Mouse (Mus musculus): ENCODE measurements around the gene Myo9a. TPM values are rescaled to one million over a fixed set of nuclear protein-coding genes. Genes with fewer than 3 reads are reported as not detected.

Gene Myo9a
- polyA plus RNA-seq (2016; fragmentation: Nextera tagmentation; extraction: Ambion mirVana), result 10.9 and 11.7 TPM in 2 replicates

- Histone ChIP-seq H3K9me3 (replicated peaks) (no peaks in the 10 kb centered on the region), H3K4me3 (peak within 1 kb of the TSS; percentile 74), H3K27me3 (replicated peaks) (no peaks in the 10 kb centered on the region), H3K9ac (peak within 1 kb of the TSS; percentile 84), H3K36me3 (no peaks in the 10 kb centered on the region), H3K4me2 (peak within 1 kb of the TSS; percentile 93), H3K4me1 (replicated peaks) (peaks cover 9% of the 10 kb centered on the region), H3K27ac (ENCODE audit: poor library complexity, severe bottlenecking) (peak within 1 kb of the TSS; percentile 93)
- under 1% methylated on average over 59 of the region's 59 CpGs for WGBS
- ATAC-seq (ENCODE audit: insufficient number of reproducible peaks, low FRiP score), result peak; percentile 97
Observed at GRCm38 (mm10) chr9:59750267-59751065, at the start of gene Myo9a, which contains the start of gene Senp8. TSS of gene Myo9a (plus strand) at chr9:59750896. TSS of gene Senp8 (minus strand) at chr9:59750710.

DNA sequence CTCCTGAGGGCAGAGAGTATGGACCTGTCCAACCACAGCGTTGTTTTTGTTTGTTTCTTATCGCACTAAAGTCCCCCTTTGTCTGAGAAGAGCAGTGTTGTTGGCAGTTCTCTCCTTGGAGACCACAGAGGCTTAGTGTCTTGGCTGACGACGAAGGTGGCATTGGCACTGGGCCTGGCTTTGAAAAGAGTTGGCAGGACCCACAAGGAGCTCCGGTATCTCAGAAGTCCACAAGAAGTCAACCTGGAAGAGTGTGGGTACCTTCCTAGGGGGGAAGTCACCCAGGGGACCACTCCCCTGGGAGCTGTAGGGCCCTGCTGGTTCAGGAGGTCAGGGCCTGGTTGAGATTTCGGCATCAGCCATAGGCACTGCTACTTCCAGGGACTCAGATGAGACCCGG is 49.6 kb upstream of the Myo9a start:
- 78% methylated on average over 7 of the region's 7 CpGs for WGBS

GRCm38 (mm10) chr9:59703099-59703498 is 47.6 kb upstream of the Myo9a start:
- Histone ChIP-seq H3K4me2 (no peak overlapping the region), H3K27ac (ENCODE audit: poor library complexity, severe bottlenecking) (no peak overlapping the region), H3K27me3 (replicated peaks) (no peaks in the 10 kb centered on the region), H3K9me3 (replicated peaks) (no peaks in the 10 kb centered on the region), H3K36me3 (no peaks in the 10 kb centered on the region), H3K4me3 (no peak overlapping the region), H3K9ac (no peak overlapping the region), H3K4me1 (replicated peaks) (0 out of 2 replicates have a peak, but pooled peaks cover 3% of the 10 kb centered on the region)
- 71% methylated on average over 6 of the region's 6 CpGs for WGBS
- no peak for ATAC-seq (ENCODE audit: insufficient number of reproducible peaks, low FRiP score)

More for the DNA sequence above, 49.6 kb upstream of the Myo9a start:
- H3K9ac ChIP-seq, result no peak overlapping the region
- ATAC-seq (ENCODE audit: insufficient number of reproducible peaks, low FRiP score), result no peak
- H3K4me2 ChIP-seq, result no peak overlapping the region
- H3K27me3 ChIP-seq (replicated peaks), result 0 out of 2 replicates have a peak, but pooled peaks cover 3% of the 10 kb centered on the region
- no peak overlapping the region for H3K4me3 ChIP-seq
- no peak overlapping the region for H3K27ac ChIP-seq (ENCODE audit: poor library complexity, severe bottlenecking)
- H3K4me1 ChIP-seq (replicated peaks), result no peaks in the 10 kb centered on the region
- H3K9me3 ChIP-seq (replicated peaks), result no peaks in the 10 kb centered on the region
- H3K36me3 ChIP-seq, result no peaks in the 10 kb centered on the region

DNA sequence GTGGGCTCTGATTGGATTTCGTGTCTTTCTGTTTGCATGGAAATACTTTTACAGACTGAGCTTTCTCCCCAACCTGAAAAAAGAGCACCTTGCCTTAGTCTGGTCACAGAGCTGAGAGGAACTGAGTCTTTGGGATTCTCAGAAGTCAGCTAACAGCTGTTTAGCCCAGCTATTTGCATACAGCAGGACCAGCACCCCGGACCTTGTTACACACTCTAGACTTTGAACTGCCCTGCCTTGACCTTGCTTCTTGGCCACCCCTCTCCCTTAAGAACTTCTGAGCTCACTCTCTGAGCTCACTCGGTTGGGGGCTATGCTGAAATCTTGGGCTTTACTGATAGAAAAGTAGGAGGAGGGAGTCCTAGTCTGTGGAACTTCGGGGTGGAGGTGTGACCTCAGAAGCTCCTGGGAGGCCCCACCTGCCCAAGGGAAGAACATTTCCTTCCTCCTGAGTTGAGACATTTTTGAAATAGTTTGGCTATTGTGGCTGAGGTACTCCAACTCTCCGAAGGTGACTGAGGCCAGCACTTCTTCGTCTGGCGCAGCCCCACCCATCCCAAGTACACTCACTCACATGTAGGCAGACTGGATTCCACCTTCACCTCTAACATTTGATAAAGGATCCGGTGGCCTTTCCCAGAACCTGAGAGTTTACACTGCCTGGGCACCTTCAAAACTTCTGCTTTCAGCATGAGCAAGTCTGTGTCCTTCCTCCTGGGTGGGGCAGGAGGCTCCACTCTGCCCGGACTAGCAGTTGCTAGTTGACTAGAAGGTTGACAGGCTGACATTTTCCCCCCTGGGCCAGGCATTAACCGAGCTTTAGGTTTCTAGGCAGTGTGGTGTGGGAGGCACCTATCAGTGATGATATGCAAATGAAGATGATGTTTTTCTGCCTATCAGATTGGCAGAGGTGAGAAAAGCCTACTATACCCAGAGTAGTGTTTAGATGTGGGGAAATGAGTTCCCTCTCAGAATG is 43.6 kb upstream of the Myo9a start:
- no peak overlapping the region for H3K4me3 ChIP-seq
- H3K9ac ChIP-seq, result no peak overlapping the region
- no peaks in the 10 kb centered on the region for H3K27me3 ChIP-seq (replicated peaks)
- no peak overlapping the region for H3K27ac ChIP-seq (ENCODE audit: poor library complexity, severe bottlenecking)
- H3K4me2 ChIP-seq, result no peak overlapping the region
- 50% methylated on average over 10 of the region's 10 CpGs for WGBS
- no peak for ATAC-seq (ENCODE audit: insufficient number of reproducible peaks, low FRiP score)
- H3K4me1 ChIP-seq (replicated peaks), result 0 out of 2 replicates have a peak, but pooled peaks cover 3% of the 10 kb centered on the region
- H3K9me3 ChIP-seq (replicated peaks), result no peaks in the 10 kb centered on the region
- no peaks in the 10 kb centered on the region for H3K36me3 ChIP-seq

- peaks cover 8% of the 10 kb centered on the region for H3K4me1 ChIP-seq (replicated peaks)
- H3K4me2 ChIP-seq, result no peak overlapping the region
- no peak overlapping the region for H3K4me3 ChIP-seq
- ATAC-seq (ENCODE audit: insufficient number of reproducible peaks, low FRiP score), result no peak
- H3K9me3 ChIP-seq (replicated peaks), result no peaks in the 10 kb centered on the region
- no peak overlapping the region for H3K27ac ChIP-seq (ENCODE audit: poor library complexity, severe bottlenecking)
- H3K27me3 ChIP-seq (replicated peaks), result no peaks in the 10 kb centered on the region; the same call in 1 of the 2 replicates
- H3K9ac ChIP-seq, result no peak overlapping the region
- H3K36me3 ChIP-seq, result no peaks in the 10 kb centered on the region
- WGBS, result 77% methylated on average over 3 of the region's 3 CpGs
Observed at GRCm38 (mm10) chr9:59709225-59709624, 41.5 kb upstream of the Myo9a start.

DNA sequence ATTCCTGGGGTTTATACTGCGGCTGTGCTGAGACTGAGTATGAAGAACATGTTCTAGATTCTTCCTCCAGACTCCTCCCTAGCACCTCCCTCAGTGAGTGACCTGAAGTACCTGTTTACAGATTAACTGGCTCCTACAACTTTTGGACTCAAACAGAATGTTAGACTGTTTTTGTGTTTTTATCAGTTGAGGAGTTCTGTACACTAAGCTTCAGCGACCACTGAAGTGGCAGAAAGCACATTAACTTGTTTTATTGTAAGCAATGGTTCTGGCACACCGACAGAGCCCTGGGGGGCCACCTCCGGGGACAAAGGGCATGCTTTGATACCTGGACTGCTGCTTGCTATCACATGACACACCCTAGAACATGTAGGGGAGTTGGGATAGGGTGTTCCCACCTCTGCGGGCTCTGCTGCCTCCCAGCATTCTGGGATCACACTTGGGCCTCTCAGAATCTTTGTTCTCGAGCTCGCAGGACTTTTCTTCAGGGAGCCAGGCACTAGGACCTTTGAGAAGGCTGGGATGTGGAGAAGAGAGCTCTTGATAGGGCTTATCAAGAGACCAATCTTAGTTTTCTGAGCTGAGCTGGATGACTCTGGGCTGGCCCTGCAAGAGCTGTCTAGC is 34.3 kb upstream of the Myo9a start:
- no peaks in the 10 kb centered on the region for H3K36me3 ChIP-seq
- 73% methylated on average over 7 of the region's 7 CpGs for WGBS
- H3K27ac ChIP-seq (ENCODE audit: poor library complexity, severe bottlenecking), result no peak overlapping the region
- H3K4me3 ChIP-seq, result no peak overlapping the region
- ATAC-seq (ENCODE audit: insufficient number of reproducible peaks, low FRiP score), result no peak
- no peak overlapping the region for H3K9ac ChIP-seq
- H3K27me3 ChIP-seq (replicated peaks), result peaks cover 4% of the 10 kb centered on the region; the same call in 1 of the 2 replicates
- no peaks in the 10 kb centered on the region for H3K9me3 ChIP-seq (replicated peaks)
- no peak overlapping the region for H3K4me2 ChIP-seq
- H3K4me1 ChIP-seq (replicated peaks), result peaks cover 4% of the 10 kb centered on the region

DNA sequence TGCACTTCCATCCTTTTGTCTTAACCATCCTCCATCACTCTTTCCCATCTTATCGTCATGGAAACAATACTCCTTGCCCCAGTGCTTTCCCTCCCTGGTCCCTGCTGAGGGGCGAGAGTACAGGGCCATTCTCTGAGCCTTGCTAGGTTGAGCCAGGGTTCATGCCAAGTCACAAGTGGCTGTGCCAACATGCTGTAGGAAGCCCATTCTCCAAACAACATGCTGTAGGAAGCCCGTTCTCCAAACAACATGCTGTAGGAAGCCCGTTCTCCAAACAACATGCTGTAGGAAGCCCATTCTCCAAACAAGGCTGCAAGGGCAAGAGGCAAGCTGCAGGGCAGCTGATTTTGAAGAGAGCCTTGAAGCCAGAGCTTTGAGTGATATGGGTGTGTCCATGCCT is 32.5 kb upstream of the Myo9a start:
- WGBS, result 87% methylated on average over 4 of the region's 4 CpGs
- Histone ChIP-seq H3K27ac (ENCODE audit: poor library complexity, severe bottlenecking) (no peak overlapping the region), H3K9me3 (replicated peaks) (no peaks in the 10 kb centered on the region), H3K4me1 (replicated peaks) (peaks cover 5% of the 10 kb centered on the region), H3K27me3 (replicated peaks) (peaks cover 4% of the 10 kb centered on the region; the same call in 1 of the 2 replicates), H3K4me2 (no peak overlapping the region), H3K4me3 (no peak overlapping the region), H3K9ac (no peak overlapping the region), H3K36me3 (no peaks in the 10 kb centered on the region)
- no peak for ATAC-seq (ENCODE audit: insufficient number of reproducible peaks, low FRiP score)

- peaks cover 14% of the 10 kb centered on the region for H3K4me1 ChIP-seq (replicated peaks)
- H3K27ac ChIP-seq (ENCODE audit: poor library complexity, severe bottlenecking), result no peak overlapping the region
- 0 out of 2 replicates have a peak, but pooled peaks cover 4% of the 10 kb centered on the region for H3K27me3 ChIP-seq (replicated peaks)
- ATAC-seq (ENCODE audit: insufficient number of reproducible peaks, low FRiP score), result no peak
- no peak overlapping the region for H3K9ac ChIP-seq
- H3K36me3 ChIP-seq, result no peaks in the 10 kb centered on the region
- no peak overlapping the region for H3K4me2 ChIP-seq
- 75% methylated on average over 5 of the region's 5 CpGs for WGBS
- H3K4me3 ChIP-seq, result no peak overlapping the region
- no peaks in the 10 kb centered on the region for H3K9me3 ChIP-seq (replicated peaks)
Observed at GRCm38 (mm10) chr9:59721144-59721543, 29.6 kb upstream of the Myo9a start.

- no peak for ATAC-seq (ENCODE audit: insufficient number of reproducible peaks, low FRiP score)
- WGBS, result 16% methylated on average over 10 of the region's 10 CpGs
- H3K4me3 ChIP-seq, result peak overlapping the region; percentile 16; the same call in 1 of the 2 replicates
Observed at GRCm38 (mm10) chr9:59723096-59723657, 27.5 kb upstream of the Myo9a start.

DNA sequence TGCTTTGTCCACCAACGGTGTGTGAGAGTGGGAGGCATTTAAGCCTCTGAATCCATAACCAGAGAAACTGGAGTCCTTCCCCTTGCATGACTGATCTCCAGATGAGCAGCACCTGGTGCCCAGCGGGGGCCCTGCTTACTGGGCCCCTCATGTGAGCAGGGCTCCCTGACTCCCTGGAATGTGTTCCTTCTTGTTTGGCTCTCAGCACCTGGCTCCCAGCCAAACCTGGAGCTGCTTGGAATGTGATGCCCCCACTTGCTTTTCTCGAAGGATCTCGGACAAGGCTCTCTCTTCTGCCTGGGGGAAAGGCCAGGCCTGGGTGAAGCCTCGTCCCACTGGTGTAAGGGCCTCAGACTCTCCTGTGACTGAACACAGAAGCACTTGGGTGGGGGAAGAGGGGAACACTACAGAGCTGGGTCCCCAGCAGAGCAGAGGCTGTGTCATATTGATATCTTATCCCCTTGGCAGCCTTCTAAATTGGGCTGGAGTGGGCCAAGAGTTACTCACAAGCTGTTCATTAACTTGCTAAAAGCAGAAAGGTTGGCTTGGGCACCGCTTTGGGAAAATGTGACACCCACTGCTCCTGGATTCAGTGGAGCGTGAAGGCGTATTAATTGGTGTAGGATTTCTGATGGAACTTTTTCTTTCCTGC is 26.8 kb upstream of the Myo9a start:
- Histone ChIP-seq H3K4me3 (no peak overlapping the region), H3K36me3 (no peaks in the 10 kb centered on the region), H3K27ac (ENCODE audit: poor library complexity, severe bottlenecking) (no peak overlapping the region), H3K4me2 (no peak overlapping the region), H3K27me3 (replicated peaks) (no peaks in the 10 kb centered on the region), H3K4me1 (replicated peaks) (peaks cover 17% of the 10 kb centered on the region), H3K9me3 (replicated peaks) (no peaks in the 10 kb centered on the region), H3K9ac (no peak overlapping the region)
- 0 out of 2 replicates have a peak, but pooled peaks have one; percentile 33 for ATAC-seq (ENCODE audit: insufficient number of reproducible peaks, low FRiP score)
- WGBS, result 48% methylated on average over 8 of the region's 8 CpGs

More at GRCm38 (mm10) chr9:59723096-59723657, 27.5 kb upstream of the Myo9a start:
- Histone ChIP-seq H3K9me3 (replicated peaks) (no peaks in the 10 kb centered on the region), H3K4me2 (peak overlapping the region; percentile 51), H3K4me1 (replicated peaks) (peaks cover 17% of the 10 kb centered on the region), H3K9ac (no peak overlapping the region), H3K36me3 (no peaks in the 10 kb centered on the region), H3K27ac (ENCODE audit: poor library complexity, severe bottlenecking) (peak overlapping the region; percentile 22; the same call in 1 of the 2 replicates), H3K27me3 (replicated peaks) (no peaks in the 10 kb centered on the region)

Measured in heart, embryonic 12.5 days (tissue).